Mouse (Mus musculus) heart, adult 2 months (tissue): ENCODE results near the gene Washc3. TPM values are rescaled to one million over a fixed set of nuclear protein-coding genes. Genes with fewer than 3 reads are reported as not detected.
A peak's percentile ranks its signal among the peaks of the same experiment; 100 is the strongest.

Experiments used
- DNase-seq, 2 experiments: peaks; one replicate each; pipeline ENCODE4 v3.0.0; 2021
- H3K27ac ChIP-seq: fragments of 200-600 bp; 2 replicates; pipeline ENCODE4 v1.8.1; 2022
- H3K27me3 ChIP-seq: fragments of 200-500 bp; 2 replicates; pipeline ENCODE4 v1.6.1; 2012; ENCODE audit warnings: mild to moderate bottlenecking, low read length, inconsistent platforms, mixed read lengths; ENCODE audit not compliant: control insufficient read depth, insufficient read depth
- H3K36me3 ChIP-seq: fragments of 200-500 bp; 2 replicates; pipeline ENCODE4 v1.6.1; 2012; ENCODE audit warnings: low read length, inconsistent platforms; ENCODE audit not compliant: control insufficient read depth, insufficient read depth
- H3K4me1 ChIP-seq: fragments of 200-500 bp; 2 replicates; pipeline ENCODE4 v1.6.1; 2011; ENCODE audit warnings: low read length; ENCODE audit not compliant: control insufficient read depth, insufficient read depth
- H3K4me3 ChIP-seq: fragments of 200-600 bp; 2 replicates; pipeline ENCODE4 v1.8.1; 2022
- H3K79me2 ChIP-seq: fragments of 200-500 bp; replicated peaks from 2 replicates; pipeline ENCODE4 v1.6.1; 2012; ENCODE audit warnings: mild to moderate bottlenecking, inconsistent platforms, low read length, moderate library complexity, mixed read lengths; ENCODE audit not compliant: control insufficient read depth, insufficient read depth
- H3K9ac ChIP-seq: fragments of 200-500 bp; 2 replicates; pipeline ENCODE4 v1.6.1; 2012; ENCODE audit warnings: low read depth, mild to moderate bottlenecking, control low read depth, inconsistent platforms, low read length, mixed read lengths
- CTCF ChIP-seq: fragments of 200-600 bp; IDR thresholded peaks from 2 replicates; pipeline ENCODE4 v1.8.1; 2022; ENCODE audit warnings: antibody characterized with exemption, mild to moderate bottlenecking, moderate library complexity
- EP300 ChIP-seq: fragments of 200-500 bp; IDR thresholded peaks from 2 replicates; pipeline ENCODE4 v1.6.1; 2011; ENCODE audit warnings: low read depth, low read length, control low read depth; ENCODE audit not compliant: insufficient read depth
- POLR2A ChIP-seq: fragments of 200-500 bp; IDR thresholded peaks from 2 replicates; pipeline ENCODE4 v1.6.1; 2011; ENCODE audit warnings: mild to moderate bottlenecking, low read depth, low read length, control low read depth; ENCODE audit not compliant: insufficient read depth
- WGBS: fragments of 180-500 bp; shearing (Covaris S2); methylation state at CpG from one replicate; pipeline ENCODE4 v1.1.7; 2018; 5-methylcytosine and 5-hydroxymethylcytosine counted together
- intact Hi-C: fragments of 180-260 bp; cut with DNase I; formaldehyde crosslinking; loops from one replicate; pipeline ENCODE4 v1.15.1; 2025
- long read RNA-seq: library from polyadenylated mRNA; stranded (forward); transcript quantifications from one replicate; pipeline ENCODE4 v2.0.0, GENCODE M21; 2021
- polyA plus RNA-seq: library from polyadenylated mRNA; depleted of rRNA; stranded (reverse); fragments of >200 nt; gene quantifications from 2 replicates; pipeline ENCODE4 v1.2.3, GENCODE M21; 2012; rRNA removed
- total RNA-seq, 2 experiments: library from RNA; stranded (reverse); gene quantifications; 2 replicates each; pipeline ENCODE4 v1.2.3; 2021

Gene Washc3
- 10 to 100 TPM; 26.5 to 34.3 TPM for total RNA-seq
- 16.4 and 25.4 TPM in 2 replicates for polyA plus RNA-seq
- long read RNA-seq, transcript Washc3-201 (7 exons, 1,052 nt) = major isoform, 16 of 29 reads
- long read RNA-seq, transcript Washc3-203 (7 exons, 838 nt) = minor isoform, 6 of 29 reads
- long read RNA-seq, partial matches to known transcripts = 5 of 29 reads
- long read RNA-seq, other reads (novel, unspliced or antisense) = 2 of 29 reads

GRCm38 (mm10) chr10:88200951-88201638 lies at the start of gene Washc3:
Gene Washc3, plus strand, starts transcription at chr10:88201093.
- Histone ChIP-seq H3K4me1 (peaks cover 2% of the 10 kb centered on the region; the same call in 1 of the 2 replicates), H3K79me2 (no peaks in the 10 kb centered on the region), H3K4me3 (peak within 1 kb of the TSS; percentile 61), H3K36me3 (no peaks in the 10 kb centered on the region), H3K9ac (peak within 1 kb of the TSS; percentile 79), H3K27me3 (no peaks in the 10 kb centered on the region), H3K27ac (peak within 1 kb of the TSS; percentile 86)
- intact Hi-C loops = loop anchor here (5.0 kb wide), 1 partner anchor 54 kb away; the partner anchor contains the start of genes Nup37 and Parpbp
- WGBS = under 1% methylated on average over 23 of the region's 23 CpGs
- peak; percentile 90 to 92 for DNase-seq
- no peak for TF ChIP-seq CTCF
- peak; percentile 79 for TF ChIP-seq POLR2A
- 0 out of 2 replicates have a peak, but pooled peaks have one; percentile 6 for TF ChIP-seq EP300

GRCm38 (mm10) chr10:88151658-88152057 lies 49.2 kb upstream of the Washc3 start:
- Histone ChIP-seq H3K27me3 (no peaks in the 10 kb centered on the region), H3K9ac (no peak overlapping the region), H3K4me1 (no peaks in the 10 kb centered on the region), H3K79me2 (no peaks in the 10 kb centered on the region), H3K36me3 (no peaks in the 10 kb centered on the region), H3K4me3 (no peak overlapping the region), H3K27ac (no peak overlapping the region)
- TF ChIP-seq EP300 = no peak
- no peak for TF ChIP-seq CTCF
- no peak for TF ChIP-seq POLR2A
- intact Hi-C loops = no loop called here
- WGBS = 76% methylated on average over 6 of the region's 6 CpGs
- DNase-seq = no peak

- H3K79me2 ChIP-seq = no peaks in the 10 kb centered on the region
- intact Hi-C loops = loop anchor here (10.0 kb wide), 1 partner anchor 143 kb away; no protein-coding TSS in a partner anchor
- H3K27ac ChIP-seq = no peak overlapping the region
- no peak for DNase-seq
- no peaks in the 10 kb centered on the region for H3K27me3 ChIP-seq
- no peak overlapping the region for H3K9ac ChIP-seq
- 88% methylated on average over 2 of the region's 2 CpGs for WGBS
- H3K36me3 ChIP-seq = no peaks in the 10 kb centered on the region
- H3K4me1 ChIP-seq = no peaks in the 10 kb centered on the region
- H3K4me3 ChIP-seq = no peak overlapping the region
- no peak for TF ChIP-seq CTCF
Observed at GRCm38 (mm10) chr10:88162096-88162495, 38.8 kb upstream of the Washc3 start.

GRCm38 (mm10) chr10:88162676-88163075 lies 38.2 kb upstream of the Washc3 start:
- Histone ChIP-seq H3K27ac (no peak overlapping the region), H3K9ac (no peak overlapping the region), H3K79me2 (no peaks in the 10 kb centered on the region), H3K27me3 (no peaks in the 10 kb centered on the region), H3K4me3 (no peak overlapping the region), H3K4me1 (no peaks in the 10 kb centered on the region), H3K36me3 (no peaks in the 10 kb centered on the region)
- DNase-seq = no peak
- 96% methylated on average over 5 of the region's 5 CpGs for WGBS
- intact Hi-C loops = loop anchor here (10.0 kb wide), 1 partner anchor 142 kb away; no protein-coding TSS in a partner anchor
- TF ChIP-seq POLR2A (no peak), EP300 (no peak), CTCF (no peak)

GRCm38 (mm10) chr10:88166158-88166557 lies 34.7 kb upstream of the Washc3 start:
- Histone ChIP-seq H3K9ac (no peak overlapping the region), H3K79me2 (no peaks in the 10 kb centered on the region), H3K4me3 (no peak overlapping the region), H3K36me3 (no peaks in the 10 kb centered on the region), H3K27me3 (no peaks in the 10 kb centered on the region), H3K27ac (no peak overlapping the region), H3K4me1 (no peaks in the 10 kb centered on the region)
- 92% methylated on average over 3 of the region's 3 CpGs for WGBS
- TF ChIP-seq POLR2A (no peak), CTCF (peak; percentile 62)
- no peak for DNase-seq
- intact Hi-C loops = loop anchor here (10.0 kb wide), 1 partner anchor 139 kb away; no protein-coding TSS in a partner anchor

- DNase-seq = no peak
- Histone ChIP-seq H3K4me3 (no peak overlapping the region), H3K4me1 (no peaks in the 10 kb centered on the region), H3K36me3 (no peaks in the 10 kb centered on the region), H3K27me3 (no peaks in the 10 kb centered on the region), H3K27ac (no peak overlapping the region), H3K79me2 (no peaks in the 10 kb centered on the region), H3K9ac (no peak overlapping the region)
- 65% methylated on average over 7 of the region's 7 CpGs for WGBS
- intact Hi-C loops = loop anchor here (10.0 kb wide), 1 partner anchor 137 kb away; no protein-coding TSS in a partner anchor
- TF ChIP-seq POLR2A = no peak
- no peak for TF ChIP-seq CTCF
Observed at GRCm38 (mm10) chr10:88167438-88168077, 33.3 kb upstream of the Washc3 start.
